Mouse (Mus musculus) mature B cell (primary cell): ENCODE measurements around the gene Kdelc2.

ENCODE experiments used
- in situ Hi-C: fragments of 300-500 bp; cut with MboI; formaldehyde crosslinking; loops from 2 replicates; pipeline ENCODE4 v1.14.3; 2019

The Kdelc2 gene

GRCm38 (mm10) chr9:53384873-53385272, 1.0 kb downstream of the Kdelc2 start:
- in situ Hi-C loops: no loop called here

GRCm38 (mm10) chr9:53387431-53387830, 3.6 kb downstream of the Kdelc2 start:
- in situ Hi-C loops: no loop called here

DNA sequence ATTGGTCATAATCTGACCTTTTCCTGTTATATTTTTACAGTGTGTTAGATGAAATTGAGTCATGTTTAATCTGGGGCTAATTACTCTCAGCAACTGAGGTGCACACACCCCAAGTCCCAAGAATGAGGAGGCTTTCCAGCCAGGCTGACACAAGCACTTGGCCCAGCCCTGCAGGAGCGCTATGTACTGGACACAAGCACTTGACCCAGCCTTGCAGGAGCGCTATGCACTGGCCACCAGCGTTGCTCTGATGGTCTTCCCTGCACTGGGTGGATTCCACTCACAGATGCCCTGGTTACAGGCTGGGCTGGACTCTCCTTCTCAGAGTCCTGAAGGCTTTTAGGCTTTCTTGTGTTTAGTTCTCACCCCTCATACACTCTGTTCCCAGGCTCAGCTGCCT, 5.3 kb downstream of the Kdelc2 start:
- in situ Hi-C loops: no loop called here

- in situ Hi-C loops: loop anchor here (10.0 kb wide), 1 partner anchor 135 kb away; no protein-coding TSS in a partner anchor
Observed at GRCm38 (mm10) chr9:53390136-53390535, 6.3 kb downstream of the Kdelc2 start.

DNA sequence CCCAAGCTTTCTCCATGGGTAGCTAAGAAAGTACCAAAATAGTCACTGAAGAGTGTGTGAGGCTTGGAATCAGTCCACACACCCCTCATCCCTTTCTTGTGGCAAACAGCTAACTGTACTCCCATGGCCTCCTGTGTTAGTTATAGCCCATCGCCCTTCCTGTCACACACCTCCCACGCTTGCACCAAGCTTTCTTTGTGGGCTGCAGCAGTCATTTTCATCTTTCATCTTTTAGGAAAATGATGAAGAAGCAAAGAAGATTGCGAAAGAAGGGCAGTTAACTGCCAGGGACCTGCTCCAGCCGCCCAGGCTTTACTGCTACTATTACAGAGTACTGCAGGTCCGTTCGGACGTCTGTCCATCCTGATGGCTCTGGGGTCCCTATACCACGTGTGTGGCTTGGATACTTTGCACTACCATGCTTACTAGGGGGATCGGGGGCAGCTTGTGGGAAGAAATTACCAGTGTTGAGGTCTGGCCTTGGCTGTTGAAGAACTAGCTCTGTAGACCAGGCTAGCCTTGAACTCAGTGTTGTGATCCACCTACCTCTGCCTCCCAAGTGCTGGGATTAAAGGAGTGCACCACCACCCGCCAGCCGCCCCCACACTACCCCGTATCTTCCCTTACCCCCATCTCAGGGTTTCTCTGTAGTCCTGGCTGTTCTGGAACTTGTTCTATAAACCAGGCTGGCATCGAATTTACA, 14.0 kb downstream of the Kdelc2 start:
- in situ Hi-C loops: loop anchor here (10.0 kb wide), 1 partner anchor 143 kb away; no protein-coding TSS in a partner anchor

- in situ Hi-C loops: loop anchor here (10.0 kb wide), 1 partner anchor 144 kb away; no protein-coding TSS in a partner anchor
Observed at GRCm38 (mm10) chr9:53398388-53398700, 14.5 kb downstream of the Kdelc2 start.

DNA sequence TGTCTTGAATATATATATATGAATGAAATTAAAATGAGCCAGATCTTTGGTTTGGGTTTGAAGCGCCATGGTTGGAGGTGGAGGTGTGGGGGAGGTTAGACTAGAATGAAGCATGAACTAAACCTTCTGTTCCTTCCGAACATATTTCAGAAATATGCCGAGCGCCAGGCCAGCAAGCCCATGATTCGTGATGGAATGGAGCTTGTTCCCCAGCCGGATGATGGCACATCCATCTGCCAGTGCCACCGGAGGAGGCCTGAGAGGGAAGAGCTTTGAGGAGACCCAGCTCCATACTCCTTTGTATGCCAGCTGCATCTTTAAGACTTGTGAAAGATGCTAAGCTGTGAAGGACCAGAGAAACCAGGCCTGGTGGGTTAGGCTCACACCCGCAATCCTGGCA, 15.7 kb downstream of the Kdelc2 start:
- in situ Hi-C loops: loop anchor here (10.0 kb wide), 1 partner anchor 145 kb away; no protein-coding TSS in a partner anchor

DNA sequence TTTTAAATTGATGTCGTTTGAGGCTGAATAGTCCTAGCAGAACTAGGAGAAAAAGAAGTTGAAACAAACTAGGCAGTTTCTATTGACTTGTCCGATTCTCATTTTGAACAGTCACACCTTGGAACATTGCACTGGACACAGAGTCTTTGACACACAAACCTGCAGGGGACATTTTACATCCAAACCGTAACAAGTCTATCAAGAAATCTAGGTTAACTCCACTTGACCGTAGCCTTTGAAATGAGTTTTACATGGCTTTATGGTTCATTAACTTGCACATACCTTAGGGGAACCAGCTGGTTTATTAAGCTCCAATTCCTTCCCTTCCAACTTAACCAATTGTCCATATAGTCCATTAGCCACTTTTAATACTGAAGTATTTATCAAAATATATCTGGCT, 16.9 kb downstream of the Kdelc2 start:
- in situ Hi-C loops: no loop called here

- in situ Hi-C loops: no loop called here
Observed at GRCm38 (mm10) chr9:53401146-53401545, 17.3 kb downstream of the Kdelc2 start.

- in situ Hi-C loops: no loop called here
Observed at GRCm38 (mm10) chr9:53402291-53402711, 18.5 kb downstream of the Kdelc2 start, which contains the start of gene 4930550C14Rik. TSS of gene 4930550C14Rik (plus strand) at chr9:53402325.

DNA sequence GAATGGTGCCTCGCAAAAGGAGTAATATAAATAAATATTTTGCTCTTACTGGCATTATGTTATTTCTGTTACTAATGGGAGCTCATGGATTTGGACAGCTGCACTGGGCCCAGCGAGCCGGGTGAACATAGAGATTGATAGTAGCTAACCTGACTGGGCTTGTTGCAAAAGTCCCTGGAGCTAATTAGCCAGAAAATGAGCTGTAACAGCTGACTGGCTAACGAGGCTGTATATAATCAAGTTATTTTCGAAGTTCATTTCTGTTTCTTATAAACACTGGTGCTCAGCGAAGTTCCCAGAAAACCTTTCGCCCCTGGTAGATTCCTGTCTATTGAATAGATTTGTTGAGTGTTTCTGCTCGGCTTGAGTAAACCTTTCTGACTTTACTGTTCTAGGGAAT, 19.2 kb downstream of the Kdelc2 start:
- in situ Hi-C loops: no loop called here

DNA sequence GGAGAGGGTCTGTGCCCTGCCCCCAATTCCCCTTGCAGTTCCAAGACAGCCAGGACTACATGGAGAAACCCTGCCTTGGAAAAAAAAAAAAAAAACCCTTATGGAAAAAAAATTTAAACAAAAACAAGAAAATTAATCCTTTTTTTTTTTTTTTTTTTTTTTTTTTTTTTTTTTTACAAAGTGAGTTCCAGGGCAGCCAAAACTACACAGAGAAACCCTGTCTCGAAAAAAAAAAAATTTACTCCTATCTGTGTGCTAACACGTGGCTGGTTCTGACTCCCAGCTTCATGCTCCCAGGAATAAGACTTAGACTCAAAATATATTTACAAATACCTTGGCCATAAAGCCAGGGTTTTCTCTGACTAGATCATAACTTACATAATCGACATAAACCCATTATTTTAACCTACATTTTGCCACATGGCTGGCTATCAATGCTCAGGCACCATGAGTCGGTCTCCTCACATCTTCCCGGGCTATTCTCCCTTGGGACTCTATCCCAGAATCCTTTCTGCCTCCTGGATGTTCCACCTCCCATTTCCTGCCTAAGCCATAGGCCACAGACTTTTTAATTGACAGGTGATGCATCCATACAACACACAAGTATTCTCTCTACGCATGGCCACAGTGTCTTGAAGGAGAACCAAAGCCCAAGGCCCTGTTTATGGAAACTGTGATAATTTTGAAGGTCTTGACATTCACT, 20.4 kb downstream of the Kdelc2 start:
- in situ Hi-C loops: no loop called here

DNA sequence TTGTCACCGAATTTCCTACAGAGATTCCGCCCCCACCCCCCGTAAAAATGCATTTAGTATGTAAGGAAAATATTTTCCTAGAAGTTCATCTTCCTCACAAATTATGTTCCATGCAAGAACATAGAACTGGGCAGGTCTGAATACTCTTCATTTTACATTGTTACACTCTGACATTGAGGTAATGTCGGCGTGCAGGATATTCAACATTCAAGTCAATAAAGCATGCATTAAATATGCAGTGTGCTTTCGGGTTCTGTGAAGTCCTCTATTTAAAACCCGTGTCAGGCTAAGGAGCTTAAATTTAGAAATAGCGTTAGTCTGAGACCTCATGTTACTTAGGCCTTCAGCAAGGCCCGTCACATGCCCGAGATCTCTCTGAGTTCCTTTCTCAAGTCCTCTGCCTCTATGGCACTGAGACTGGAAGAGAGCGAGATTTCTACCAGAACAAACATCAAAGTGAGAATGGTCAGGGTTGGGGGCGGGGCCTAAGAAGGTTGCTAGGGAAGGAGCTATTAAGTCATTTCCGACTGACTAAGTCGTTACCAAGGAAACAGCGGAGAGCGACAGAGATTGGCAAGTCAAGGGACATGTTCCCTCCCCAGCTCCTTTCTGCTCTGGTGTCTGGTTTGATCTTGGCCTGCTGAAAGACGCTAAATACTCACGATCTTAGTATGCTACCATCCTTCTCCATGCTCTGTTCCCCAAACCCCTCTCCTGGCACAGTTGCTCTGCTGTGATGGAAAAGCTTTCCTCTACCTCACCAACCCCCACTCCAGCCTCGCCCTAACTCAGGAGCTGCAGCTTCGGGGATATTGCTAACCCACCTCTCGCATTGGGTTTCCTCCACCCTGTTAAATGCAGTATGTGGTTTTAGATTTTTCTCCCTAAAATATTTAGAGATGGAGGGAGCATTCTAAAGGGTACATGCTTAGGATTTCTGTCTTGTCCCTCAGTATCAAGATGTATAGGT, 21.2 kb downstream of the Kdelc2 start:
- in situ Hi-C loops: no loop called here

- in situ Hi-C loops: no loop called here
Observed at GRCm38 (mm10) chr9:53408548-53408947, 24.7 kb downstream of the Kdelc2 start.

GRCm38 (mm10) chr9:53408953-53409361, 25.1 kb downstream of the Kdelc2 start:
- in situ Hi-C loops: no loop called here

DNA sequence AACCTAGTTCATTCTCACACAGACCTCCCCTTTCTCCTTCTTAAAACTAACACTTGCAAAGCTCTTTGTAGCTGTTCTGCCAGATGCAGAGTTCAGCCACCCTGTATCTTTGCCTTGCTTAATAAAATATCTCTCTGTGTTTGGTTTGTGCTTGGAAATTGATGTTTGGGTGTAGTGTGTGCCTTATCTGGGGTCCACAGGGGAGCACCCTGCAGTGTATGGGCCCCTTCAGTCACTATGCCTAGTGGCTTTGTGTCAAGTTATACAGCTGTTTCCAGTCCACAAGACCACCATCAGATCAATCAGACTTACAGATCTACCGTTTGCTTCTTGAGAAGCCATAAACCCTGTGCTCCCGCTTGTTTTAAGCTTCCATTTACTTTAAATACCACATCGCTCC, 25.6 kb downstream of the Kdelc2 start:
- in situ Hi-C loops: no loop called here

GRCm38 (mm10) chr9:53422133-53422896, 38.5 kb downstream of the Kdelc2 start:
- in situ Hi-C loops: no loop called here

- in situ Hi-C loops: no loop called here
Observed at GRCm38 (mm10) chr9:53426726-53427125, 42.9 kb downstream of the Kdelc2 start.

GRCm38 (mm10) chr9:53427638-53428037, 43.8 kb downstream of the Kdelc2 start:
- in situ Hi-C loops: no loop called here

DNA sequence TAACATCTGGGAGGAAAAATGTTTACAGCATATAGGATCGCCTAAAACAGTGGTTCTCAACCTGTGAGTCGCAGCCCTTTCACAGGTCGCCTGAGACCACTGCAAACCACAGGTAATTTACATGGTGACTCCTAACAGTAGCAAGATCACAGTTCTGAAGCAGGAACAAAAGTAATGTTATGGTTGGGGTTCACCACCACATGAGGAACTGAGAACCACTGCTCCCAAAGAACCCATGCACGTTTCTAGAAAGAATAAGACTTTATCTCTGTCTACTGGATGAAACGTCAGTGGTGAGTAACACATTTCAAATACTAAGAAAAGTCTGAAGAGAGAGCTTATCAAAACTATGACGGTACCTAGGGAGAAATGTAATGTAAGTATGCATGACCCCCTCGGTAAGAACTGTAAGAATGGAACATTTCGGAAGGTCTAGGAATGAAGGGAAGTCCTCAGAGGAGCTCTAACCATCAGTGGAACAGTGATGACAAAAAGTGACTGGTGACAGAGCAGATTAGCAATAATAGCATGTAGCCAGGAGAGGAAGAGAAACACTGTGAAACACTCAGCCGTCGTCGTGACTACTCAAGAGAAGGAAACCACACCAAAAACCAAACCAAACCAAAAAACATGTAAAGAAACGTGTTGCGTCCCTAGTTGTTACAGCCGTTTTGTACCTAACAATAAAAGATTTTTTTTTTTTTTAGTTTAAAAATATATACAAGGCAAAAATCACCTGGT, 52.2 kb downstream of the Kdelc2 start:
- in situ Hi-C loops: no loop called here

DNA sequence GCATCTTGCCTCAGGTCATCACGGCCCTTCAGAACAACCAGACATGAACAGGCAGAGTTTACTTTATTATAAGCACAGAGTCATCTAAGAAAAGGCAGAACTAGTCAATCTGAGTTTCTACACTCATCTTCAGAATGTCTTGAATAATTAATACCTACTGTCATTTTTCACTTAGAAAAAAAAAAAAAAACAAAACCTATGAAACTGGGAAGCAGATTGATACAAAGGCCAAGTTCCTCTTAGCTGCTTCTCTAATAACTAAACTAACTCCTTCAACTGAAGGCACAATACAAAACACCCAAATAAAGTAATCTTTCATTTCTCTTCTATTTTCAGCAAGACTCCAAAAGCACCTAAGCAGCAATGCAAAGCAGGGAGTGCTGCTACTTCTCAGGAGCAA, 66.8 kb downstream of the Kdelc2 start:
- in situ Hi-C loops: no loop called here
